Mouse (Mus musculus): Measurements from ENCODE around the gene Acr.

Gene Acr

DNA sequence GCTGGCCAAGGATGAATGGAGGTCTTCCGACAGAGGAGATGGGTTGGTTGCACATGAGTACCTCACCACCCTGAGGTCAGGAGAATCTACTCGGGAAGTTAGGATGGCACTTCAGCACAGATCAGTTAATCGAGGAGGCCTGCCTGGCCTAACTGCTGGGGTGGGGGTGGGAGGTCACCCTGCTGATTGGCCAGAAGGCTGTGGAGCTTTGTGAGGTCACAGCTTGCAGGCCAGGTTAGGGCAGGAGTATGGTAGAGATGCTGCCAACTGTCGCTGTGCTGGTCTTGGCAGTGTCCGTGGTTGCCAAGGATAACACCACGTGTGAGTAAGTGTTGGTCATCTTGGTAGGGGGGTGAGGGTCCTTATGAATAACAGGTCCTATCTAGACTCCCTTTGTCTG, at the start of gene Acr:
Acr (plus strand) TSS at position 213 of the 400 bp plus-strand sequence.
- in situ Hi-C loops (cut with MboI, MseI) = no loop called here

DNA sequence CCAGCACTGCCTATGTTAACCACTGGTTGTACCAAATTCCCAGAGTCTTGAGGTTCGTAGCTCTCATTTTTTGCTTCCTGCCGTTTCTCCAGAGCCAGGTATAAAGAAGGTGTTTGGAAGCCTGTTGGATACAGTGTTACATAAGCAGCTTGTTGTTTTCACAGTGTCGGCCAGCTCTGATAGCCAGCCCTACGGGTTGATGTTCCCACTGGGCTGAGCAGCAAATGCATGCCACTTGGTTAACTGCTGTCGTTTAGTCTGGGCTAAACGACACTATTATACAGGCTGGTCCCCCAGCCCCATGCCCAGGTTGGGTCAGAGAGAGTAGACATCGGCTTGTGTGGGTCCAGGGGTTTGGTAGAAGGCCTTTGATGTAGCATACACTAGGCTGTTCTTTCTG, 46.2 kb upstream of the Acr start:
- in situ Hi-C loops (cut with MboI, MseI) = no loop called here

DNA sequence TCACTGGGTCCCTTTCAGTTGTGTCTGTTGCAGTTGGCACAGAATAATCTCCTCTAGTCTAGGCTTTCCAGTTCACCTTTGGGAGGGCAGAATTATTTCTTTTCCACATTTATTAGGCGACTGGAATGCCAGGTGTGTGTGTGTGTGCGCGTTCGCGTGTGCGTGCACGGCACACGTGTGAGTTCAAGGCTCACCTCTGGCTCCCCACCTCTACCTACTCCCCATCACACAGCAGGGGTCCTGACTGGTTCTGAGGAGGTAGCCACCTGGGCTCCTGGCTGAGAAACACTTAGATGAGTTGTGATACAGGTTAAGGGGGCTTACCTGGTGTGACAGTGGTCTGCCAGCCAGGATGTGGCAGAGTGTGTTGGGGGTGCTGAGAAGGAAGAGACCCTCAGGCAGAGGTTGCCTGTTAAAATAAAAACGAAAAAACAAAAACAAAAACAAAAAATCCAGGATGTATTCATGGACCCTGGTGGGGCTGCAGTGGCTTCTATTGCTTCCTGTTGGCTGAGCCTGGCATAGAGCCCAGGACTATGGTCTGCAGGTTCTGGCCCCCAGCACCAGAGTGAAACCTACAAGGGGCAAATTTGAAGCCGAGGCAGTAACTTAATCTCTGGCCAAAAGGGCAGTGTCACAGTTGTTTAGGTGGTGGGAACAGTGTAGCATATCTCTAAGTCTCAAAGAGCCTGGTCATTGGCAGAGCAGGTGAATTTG, 45.4 kb upstream of the Acr start:
- in situ Hi-C loops (cut with MboI, MseI) = no loop called here

DNA sequence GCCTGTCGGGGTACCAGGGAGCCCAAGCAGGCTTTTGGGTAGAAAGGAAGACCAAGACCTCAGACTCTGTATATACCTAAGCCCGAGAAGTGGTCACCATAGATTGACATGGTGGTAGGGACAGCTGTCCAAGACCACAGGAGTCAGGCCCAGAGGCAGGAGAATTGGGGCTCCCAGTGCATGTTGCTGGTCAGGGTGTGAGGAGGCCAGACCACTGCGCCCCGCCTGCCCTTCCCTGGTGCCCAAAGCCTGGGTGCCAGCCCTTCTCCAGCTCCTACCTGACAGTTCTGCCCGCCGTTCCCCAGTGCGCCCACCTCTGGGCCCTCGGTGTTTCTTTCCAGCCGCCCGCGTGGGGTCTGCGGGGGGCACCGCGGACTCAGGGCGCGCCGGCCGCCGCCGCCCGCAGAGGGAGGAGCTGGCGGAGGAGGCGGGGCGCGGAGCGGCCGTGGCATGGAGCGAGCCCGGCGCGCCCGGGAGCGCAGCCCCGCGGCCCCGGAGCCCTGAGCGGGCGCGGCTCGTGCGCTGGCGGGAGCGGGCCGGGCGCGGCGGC, 44.8 kb upstream of the Acr start:
- in situ Hi-C loops (cut with MboI, MseI) = no loop called here

DNA sequence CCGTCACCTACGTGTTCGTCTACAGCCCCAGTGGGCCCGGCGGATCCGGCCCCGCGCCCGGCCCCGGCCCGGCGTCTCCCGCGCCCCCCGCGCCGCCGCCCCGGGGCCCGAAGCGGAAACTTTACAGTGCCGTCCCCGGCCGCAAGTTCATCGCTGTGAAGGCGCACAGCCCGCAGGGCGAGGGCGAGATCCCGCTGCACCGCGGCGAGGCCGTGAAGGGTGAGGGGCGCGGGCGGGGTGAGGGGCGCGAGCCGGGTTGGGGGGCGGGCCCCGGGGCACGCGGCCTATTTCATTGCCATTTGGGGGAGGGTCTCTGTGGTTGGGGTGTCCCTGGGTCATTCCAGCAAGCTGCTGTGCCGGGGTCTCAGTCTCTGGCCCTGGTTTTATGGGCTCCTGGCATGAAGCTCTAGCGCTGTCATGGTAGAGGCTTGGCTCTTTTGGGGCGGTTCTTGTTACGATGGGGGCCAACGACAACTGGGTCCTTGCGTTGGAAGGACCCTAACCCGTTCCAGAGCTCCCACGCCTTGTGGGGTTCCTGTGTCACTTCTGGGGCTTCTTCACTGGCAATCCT, 44.0 kb upstream of the Acr start:
- in situ Hi-C loops (cut with MboI, MseI) = no loop called here

DNA sequence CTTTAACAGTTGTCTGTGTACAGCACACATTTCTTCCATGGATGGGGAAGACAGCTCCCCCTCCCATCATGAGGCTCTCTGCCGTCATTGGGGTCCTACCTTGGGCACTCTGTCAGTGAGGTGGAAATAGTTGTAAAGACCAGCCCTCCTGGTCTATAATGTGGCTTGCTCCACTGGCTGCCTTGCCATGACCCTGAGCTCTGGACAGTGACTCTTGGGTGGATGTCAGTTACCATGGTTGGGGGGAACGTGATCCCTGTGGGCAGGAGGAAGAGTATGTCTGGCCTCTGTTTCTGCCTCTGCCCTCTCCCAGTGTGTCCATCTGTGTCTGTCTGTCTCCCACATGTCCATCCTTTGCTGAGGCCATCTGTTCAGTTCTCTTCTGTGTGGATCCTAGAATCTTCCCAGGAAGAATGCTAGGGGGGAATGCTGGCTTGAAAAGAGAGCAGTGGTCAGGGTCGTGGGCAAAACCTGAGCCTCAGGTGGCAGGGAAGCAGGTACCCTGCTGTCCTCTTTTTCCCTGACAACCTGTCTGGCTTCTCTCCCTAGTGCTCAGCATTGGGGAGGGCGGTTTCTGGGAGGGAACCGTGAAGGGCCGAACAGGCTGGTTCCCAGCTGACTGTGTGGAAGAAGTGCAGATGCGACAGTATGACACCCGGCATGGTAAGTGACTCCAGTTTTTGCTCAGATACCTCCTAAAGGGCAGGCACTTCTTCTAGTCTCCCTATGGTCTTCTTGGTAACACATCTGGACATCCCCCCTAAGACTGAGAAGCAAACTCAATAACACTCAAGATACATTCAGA, 43.3 kb upstream of the Acr start:
- in situ Hi-C loops (cut with MboI, MseI) = no loop called here

DNA sequence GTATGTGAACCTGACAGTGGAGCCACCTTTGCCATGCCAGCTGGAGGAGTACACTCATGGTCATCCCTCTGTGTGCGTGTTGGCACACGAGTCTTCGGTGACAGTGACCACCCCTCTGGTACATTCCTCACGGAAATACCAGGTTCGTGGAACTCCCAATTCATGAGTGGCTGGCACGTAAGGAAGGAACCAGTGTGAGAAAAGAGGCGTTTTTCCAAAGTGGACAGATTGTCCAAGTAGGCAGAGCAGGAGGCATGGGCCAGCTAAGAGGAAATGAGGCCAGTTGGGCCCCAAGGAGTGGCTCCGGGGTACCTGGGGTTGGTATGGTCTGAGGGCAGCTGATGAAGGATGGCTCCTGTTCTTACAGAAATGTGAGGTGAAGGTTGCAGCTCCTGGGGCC, 42.7 kb upstream of the Acr start:
- in situ Hi-C loops (cut with MboI, MseI) = no loop called here

DNA sequence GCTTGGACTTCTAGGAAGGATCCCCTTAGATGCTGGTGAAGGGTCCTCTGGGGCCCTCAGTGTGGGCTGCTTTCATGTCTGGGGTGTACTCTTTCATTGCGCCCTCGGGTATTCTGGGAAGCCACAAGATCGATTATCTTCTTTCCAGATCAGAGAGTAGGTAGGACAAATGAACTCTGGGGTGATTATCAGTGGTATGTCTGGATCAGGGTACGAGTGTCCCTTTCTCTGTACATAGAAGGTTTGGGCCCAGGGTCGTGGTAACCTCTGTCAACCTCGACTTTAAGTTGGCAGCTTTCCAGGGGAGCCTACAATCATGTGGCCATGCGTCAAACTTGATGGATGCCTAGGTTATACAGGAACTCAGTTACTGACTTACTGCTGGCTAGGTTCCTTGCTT, 42.2 kb upstream of the Acr start:
- in situ Hi-C loops (cut with MboI, MseI) = no loop called here

DNA sequence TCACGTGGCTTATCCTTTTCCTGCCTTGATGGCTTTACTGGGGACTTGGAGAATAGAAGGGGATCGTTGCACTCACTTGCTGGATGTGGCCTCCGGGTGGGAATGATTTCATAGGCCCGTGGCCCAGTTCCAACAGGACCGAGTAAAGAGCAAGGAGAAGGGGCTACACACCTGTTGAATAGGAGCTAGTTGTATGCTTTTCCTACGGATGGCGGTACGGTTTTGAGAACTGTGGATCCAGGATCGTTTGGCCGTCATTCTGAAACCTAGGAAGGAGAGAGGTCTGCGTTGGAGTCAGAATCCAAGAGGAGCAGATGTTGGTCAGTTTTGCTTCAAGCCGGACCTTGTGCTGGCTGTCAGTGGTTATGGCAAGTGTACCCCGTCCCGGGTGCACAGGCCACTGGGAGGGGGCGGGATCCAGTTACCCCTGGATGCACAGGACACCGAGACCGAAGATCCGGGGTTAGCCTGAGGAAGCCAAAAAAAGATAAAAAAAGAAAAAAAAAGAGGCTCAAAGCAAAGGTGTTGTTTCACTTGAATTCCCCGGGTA, 41.3 kb upstream of the Acr start:
- in situ Hi-C loops (cut with MboI, MseI) = no loop called here

DNA sequence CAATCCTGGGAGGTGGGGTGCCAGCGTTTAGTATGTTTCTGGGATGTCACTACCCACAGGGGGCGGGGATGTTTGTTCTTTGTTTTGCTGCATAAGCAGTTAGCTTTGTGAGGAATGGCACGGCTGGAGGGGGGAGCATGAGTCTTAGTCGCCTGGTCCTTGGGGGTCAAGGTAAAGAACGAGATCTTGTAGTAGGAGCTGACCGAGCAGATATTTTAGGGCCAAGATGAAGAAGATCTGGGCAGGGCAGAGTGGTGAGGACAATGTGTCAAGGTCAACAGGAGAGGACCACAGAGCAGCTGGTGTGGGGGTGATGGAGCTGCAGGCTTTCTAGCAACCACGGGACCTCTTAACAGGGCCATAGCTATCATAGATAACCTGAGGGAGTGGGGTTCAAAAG, 40.7 kb upstream of the Acr start:
- in situ Hi-C loops (cut with MboI, MseI) = no loop called here

DNA sequence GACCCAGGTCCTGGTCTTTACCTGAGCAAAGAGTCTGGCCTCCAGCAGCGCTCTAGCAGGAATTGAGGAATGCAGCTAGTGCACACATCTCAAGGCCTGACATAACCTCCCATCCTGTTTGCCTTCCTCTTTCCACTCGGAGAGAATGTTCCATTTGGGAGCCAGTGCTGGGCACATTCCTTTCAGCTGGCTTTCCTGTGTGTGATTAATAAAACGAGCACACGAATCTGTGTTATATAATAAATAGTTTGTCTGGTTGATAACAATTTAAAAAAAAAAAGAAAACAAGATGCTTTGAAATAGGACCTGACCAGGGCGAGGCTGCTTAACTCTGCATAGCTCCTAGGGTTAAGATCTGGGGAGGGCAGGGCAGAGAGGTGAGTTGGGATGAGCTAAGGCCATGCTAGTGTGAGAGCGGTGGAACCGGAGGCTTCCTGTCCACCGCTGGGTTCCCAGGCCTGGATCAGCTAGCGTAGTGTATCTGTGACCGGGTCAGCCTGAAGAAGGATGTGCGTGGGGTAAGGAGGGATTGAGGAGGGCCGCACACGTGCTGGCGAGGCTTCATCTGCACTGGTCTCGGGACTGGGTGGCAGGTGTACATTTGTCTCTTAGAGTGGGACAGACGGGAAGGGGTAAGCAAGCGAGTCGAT, 39.8 kb upstream of the Acr start:
- in situ Hi-C loops (cut with MboI, MseI) = no loop called here

DNA sequence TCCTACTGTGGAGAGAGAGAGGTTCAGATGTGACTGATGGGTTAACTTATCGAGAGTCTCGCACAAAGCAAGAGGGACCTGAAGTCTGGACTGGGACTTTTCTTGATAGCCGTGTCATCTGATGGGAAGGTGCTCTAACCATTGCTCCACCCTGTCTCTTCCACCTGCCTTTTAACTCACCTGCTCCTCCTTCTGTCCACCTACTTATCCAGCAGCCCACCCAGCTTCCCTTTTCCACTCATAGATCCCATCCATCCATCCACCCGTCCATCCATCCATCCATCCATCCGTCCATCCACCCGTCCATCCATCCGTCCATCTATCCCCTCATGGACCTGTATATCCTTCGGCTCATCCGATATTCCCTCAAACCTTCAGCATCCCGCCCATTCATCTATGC, 39.2 kb upstream of the Acr start:
- in situ Hi-C loops (cut with MboI, MseI) = no loop called here

DNA sequence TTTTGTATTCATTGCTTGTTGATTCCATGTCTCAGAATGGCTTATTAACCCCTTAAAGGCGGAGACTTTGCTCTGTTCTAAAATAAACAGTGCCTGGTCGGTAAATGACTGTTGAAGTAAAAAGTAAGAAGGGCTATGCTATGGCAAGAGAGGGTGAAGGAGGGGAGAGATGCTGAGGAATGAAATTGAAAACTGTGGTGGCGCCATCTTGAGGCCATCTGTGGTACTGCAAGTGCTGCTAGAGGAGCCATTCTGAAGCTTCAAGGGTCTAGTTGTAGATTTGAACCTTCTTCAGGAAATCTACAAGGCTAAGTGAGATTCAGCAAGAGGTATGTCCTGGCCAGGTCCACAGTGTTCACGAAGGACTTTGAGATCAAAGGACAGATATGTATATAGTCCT, 37.8 kb upstream of the Acr start:
- in situ Hi-C loops (cut with MboI, MseI) = no loop called here

DNA sequence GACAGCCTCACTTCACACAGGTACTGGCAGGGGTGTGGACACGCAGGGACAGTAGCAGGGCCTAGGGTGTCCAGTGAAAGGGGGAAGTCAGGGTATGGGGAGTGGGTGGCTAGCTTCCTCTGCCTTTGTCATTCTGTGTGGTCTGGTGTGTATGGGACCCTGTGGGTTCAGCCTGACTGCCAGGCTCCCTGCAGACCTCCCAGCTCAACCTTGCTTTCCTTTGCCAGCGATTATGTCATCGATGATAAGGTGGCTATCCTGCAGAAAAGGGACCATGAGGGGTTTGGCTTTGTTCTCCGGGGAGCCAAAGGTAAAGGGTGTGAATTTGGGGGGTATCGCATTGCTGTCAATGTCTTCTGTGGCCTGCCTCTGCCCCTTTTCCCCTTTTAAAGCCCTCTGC, 36.7 kb upstream of the Acr start:
- in situ Hi-C loops (cut with MboI, MseI) = no loop called here

DNA sequence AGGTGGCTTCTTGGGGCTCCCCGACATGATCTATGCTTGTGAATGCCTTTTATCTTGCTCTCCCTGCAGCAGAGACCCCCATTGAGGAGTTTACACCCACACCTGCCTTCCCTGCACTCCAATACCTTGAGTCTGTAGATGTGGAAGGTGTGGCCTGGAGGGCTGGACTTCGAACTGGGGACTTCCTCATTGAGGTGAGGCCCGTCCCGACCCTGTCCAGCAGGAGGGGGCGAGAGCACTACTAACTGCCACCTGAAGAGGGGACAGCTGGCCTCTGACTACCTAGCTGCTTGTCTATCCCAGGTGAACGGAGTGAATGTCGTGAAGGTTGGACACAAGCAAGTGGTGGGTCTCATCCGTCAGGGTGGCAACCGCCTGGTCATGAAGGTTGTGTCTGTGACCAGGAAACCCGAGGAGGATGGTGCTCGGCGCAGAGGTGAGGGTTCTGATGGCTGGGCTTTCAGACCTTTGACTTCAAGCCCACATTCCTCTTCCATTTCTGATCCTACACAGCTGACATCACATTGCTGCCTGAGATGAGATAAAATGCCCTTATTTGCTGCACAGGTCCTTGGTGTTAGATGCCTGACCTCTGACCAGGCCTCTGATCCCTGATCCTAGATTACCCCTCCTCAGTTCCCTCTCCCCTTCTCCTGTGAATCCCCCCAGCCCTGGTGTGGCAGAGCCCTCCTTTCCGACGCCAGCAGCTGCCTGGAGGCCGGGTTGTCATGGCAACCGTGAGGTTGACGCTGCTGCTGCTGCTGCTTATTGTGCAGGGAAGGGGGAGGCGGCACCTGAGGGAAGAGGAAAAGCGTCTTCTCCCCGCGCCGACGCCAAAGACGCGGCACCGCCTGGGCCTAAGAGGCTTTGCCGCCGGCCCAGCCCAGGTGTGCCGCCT, 35.9 kb upstream of the Acr start:
- in situ Hi-C loops (cut with MboI, MseI) = no loop called here

DNA sequence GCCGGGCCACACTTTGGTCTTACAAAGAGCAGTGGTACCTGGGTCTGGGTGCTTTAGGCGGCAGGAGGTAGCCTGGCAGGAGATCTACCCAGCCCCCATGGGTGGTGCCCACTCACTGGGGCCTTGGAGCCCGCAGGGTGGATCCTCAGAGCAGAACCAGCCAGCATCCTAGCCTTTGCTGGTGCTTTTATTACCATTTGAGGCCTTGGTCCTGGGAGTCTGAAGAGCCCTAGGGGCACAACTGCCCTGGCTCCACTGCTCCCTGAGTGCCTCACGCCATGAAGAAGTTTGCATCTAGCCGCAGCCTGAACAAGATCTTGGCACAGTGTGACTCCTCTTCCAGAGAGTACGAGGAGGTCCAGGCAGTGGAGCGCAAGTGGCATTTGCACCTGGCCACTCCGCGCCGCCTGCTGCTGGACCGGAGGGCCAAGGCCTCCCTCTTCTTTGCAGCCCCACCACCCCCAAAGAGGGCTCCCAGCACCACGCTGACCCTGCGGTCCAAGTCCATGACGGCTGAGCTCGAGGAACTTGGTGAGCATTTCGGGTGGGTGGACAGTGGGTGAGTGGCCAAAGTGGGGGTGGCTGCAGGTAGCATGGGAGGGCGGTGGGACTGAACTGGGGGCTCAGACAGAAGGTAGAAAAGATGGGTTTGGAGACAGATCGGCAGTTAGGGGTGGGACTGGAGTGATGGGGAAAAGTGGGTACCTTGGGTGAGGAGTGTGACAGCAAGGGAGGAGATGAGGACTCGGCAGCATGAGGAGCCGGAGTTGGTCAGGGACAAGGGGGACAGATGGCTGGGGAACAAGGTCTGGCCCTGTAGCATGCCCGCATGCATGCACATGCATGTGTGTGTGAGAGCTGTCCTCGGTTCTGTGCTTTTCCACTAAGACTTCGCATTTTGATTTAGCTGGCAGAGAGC, 34.9 kb upstream of the Acr start:
- in situ Hi-C loops (cut with MboI, MseI) = no loop called here

DNA sequence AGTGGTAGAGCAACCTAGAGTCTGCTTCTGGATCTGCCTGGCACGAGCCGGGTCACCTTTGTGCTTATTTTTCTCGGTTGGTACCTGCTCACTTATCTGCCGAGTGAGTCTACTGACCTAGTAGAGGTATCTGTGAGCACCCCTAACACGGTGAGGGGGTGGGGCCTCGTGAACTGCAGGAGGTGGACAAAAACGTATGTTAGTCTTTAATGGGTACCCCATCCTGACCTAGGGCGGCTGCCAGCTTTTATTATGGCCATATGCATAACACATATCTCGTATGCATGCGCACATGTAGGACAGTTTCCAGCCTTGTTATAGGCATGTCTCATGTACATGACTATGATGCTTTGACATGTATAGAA, 34.3 kb upstream of the Acr start:
- in situ Hi-C loops (cut with MboI, MseI) = no loop called here

DNA sequence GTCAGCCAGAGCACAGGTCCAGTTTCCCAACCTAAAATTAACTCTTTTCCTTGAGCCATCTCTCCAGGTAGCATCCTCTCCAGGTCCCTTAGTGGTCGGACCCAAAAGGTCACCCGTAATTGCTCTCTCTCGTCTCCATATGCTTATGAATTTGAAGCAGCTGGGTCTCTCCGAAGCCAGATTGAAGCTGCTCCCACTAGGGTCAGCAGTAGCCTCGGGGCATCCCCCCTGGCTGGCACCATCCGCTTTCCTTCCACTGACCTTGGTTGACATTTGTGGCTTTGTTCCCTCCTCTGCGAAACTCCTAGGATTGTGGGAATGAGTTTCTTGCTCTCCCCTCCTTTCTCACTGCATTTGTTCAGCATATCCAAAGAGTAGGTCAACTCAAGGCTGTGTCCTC, 24.0 kb upstream of the Acr start:
- in situ Hi-C loops (cut with MboI, MseI) = no loop called here

DNA sequence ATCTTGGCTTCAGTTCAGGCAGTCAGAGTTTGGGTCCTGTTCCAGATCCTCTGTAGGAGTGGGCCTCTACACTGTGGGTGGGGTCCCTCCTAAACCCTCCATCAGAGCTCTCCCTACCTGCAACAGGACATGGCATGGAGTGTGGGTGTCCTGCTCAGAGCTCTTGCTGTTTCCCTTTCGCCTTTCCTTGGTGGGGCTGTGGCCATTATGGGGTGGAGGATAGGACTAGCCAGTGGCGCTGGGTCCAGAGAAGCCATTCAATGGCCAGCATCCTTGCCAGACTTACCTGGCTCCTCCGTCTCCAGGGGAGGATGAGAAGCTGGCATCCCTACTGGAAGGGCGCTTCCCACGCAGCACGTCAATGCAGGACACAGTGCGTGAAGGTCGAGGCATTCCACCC, 20.8 kb upstream of the Acr start:
- in situ Hi-C loops (cut with MboI, MseI) = no loop called here
